Mouse (Mus musculus) spleen, adult 2 months (tissue): ENCODE measurements around the gene Nfix. TPM values are rescaled to one million over a fixed set of nuclear protein-coding genes. Genes with fewer than 3 reads are reported as not detected.

Experiments used
- DNase-seq, 2 experiments: peaks; one replicate each; pipeline versions ENCODE4 v3.0.0 to v3.0.0-alpha.2; 2012 to 2021; ENCODE audit warnings: low spot score in 2 of 2, low read depth in 1 of 2
- H3K27ac ChIP-seq: fragments of 200-500 bp; 2 replicates; pipeline ENCODE4 v1.5.1; 2012; ENCODE audit warnings: low read length, inconsistent platforms; ENCODE audit not compliant: insufficient read depth
- H3K27me3 ChIP-seq: fragments of 200-500 bp; 2 replicates; pipeline ENCODE4 v1.6.1; 2012; ENCODE audit warnings: mild to moderate bottlenecking, moderate library complexity, low read length, inconsistent platforms; ENCODE audit not compliant: control insufficient read depth, insufficient read depth
- H3K36me3 ChIP-seq: fragments of 200-500 bp; 2 replicates; pipeline ENCODE4 v1.6.1; 2012; ENCODE audit warnings: mild to moderate bottlenecking, low read length, inconsistent platforms; ENCODE audit not compliant: control insufficient read depth, insufficient read depth
- H3K4me1 ChIP-seq: fragments of 200-500 bp; 2 replicates; pipeline ENCODE4 v1.6.1; 2011; ENCODE audit warnings: inconsistent platforms; ENCODE audit not compliant: control insufficient read depth, insufficient read depth, insufficient read length
- H3K4me3 ChIP-seq: fragments of 200-500 bp; 2 replicates; pipeline ENCODE4 v1.5.1; 2011; ENCODE audit warnings: mild to moderate bottlenecking, inconsistent platforms; ENCODE audit not compliant: insufficient read depth, insufficient read length; ENCODE audit errors: extremely low read depth
- CTCF ChIP-seq: fragments of 200-500 bp; IDR thresholded peaks from 2 replicates; pipeline ENCODE4 v1.5.1; 2011; ENCODE audit warnings: mild to moderate bottlenecking, inconsistent platforms; ENCODE audit not compliant: insufficient read depth, insufficient read length, insufficient replicate concordance; ENCODE audit errors: extremely low read depth
- POLR2A ChIP-seq: fragments of 200-500 bp; IDR thresholded peaks from 2 replicates; pipeline ENCODE4 v1.6.1; 2011; ENCODE audit warnings: low read depth, low read length, inconsistent platforms
- WGBS: fragments of 180-500 bp; shearing (Covaris S2); methylation state at CpG from one replicate; pipeline ENCODE4 v1.1.7; 2018; 5-methylcytosine and 5-hydroxymethylcytosine counted together
- polyA plus RNA-seq: library from polyadenylated mRNA; depleted of rRNA; stranded (reverse); fragments of >200 nt; gene quantifications from 2 replicates; pipeline ENCODE4 v1.2.3, GENCODE M21; 2012

Gene Nfix
- polyA plus RNA-seq, 1 experiment: 13.7 TPM

- H3K27ac ChIP-seq: no peak overlapping the region
- H3K4me3 ChIP-seq: no peak overlapping the region
- TF ChIP-seq POLR2A (no peak), CTCF (no peak)
- no peak for DNase-seq
- peaks cover 4% of the 10 kb centered on the region; the same call in 1 of the 2 replicates for H3K27me3 ChIP-seq
- 78% methylated on average over 12 of the region's 12 CpGs for WGBS
- H3K36me3 ChIP-seq: no peaks in the 10 kb centered on the region
- peaks cover 2% of the 10 kb centered on the region for H3K4me1 ChIP-seq
Measured at GRCm38 (mm10) chr8:84770100-84770953, 29.8 kb downstream of the Nfix start.

- TF ChIP-seq CTCF (no peak), POLR2A (no peak)
- Histone ChIP-seq H3K27me3 (0 out of 2 replicates have a peak, but pooled peaks cover 2% of the 10 kb centered on the region), H3K36me3 (no peaks in the 10 kb centered on the region), H3K4me3 (no peak overlapping the region), H3K27ac (no peak overlapping the region), H3K4me1 (peaks cover 2% of the 10 kb centered on the region)
- WGBS: 98% methylated on average over 8 of the region's 8 CpGs
- DNase-seq: no peak
Measured at GRCm38 (mm10) chr8:84769324-84769723, 30.8 kb downstream of the Nfix start.

- DNase-seq: no peak
- Histone ChIP-seq H3K4me1 (peaks cover 2% of the 10 kb centered on the region; the same call in 1 of the 2 replicates), H3K27ac (no peak overlapping the region), H3K27me3 (no peaks in the 10 kb centered on the region), H3K4me3 (no peak overlapping the region), H3K36me3 (no peaks in the 10 kb centered on the region)
- WGBS: 92% methylated on average over 14 of the region's 14 CpGs
- no peak for TF ChIP-seq CTCF
- TF ChIP-seq POLR2A: no peak
Measured at GRCm38 (mm10) chr8:84768343-84769095, 31.6 kb downstream of the Nfix start.

GRCm38 (mm10) chr8:84767221-84767620 is 32.9 kb downstream of the Nfix start:
- DNase-seq: no peak
- TF ChIP-seq POLR2A (no peak), CTCF (no peak)
- WGBS: 92% methylated on average over 10 of the region's 10 CpGs
- no peaks in the 10 kb centered on the region for H3K36me3 ChIP-seq
- H3K4me1 ChIP-seq: no peaks in the 10 kb centered on the region
- no peak overlapping the region for H3K4me3 ChIP-seq
- no peaks in the 10 kb centered on the region for H3K27me3 ChIP-seq
- H3K27ac ChIP-seq: no peak overlapping the region

- TF ChIP-seq CTCF (no peak), POLR2A (no peak)
- Histone ChIP-seq H3K4me1 (no peaks in the 10 kb centered on the region), H3K4me3 (no peak overlapping the region), H3K27ac (no peak overlapping the region), H3K36me3 (no peaks in the 10 kb centered on the region), H3K27me3 (no peaks in the 10 kb centered on the region)
- no peak for DNase-seq
- 93% methylated on average over 9 of the region's 9 CpGs for WGBS
Measured at GRCm38 (mm10) chr8:84766422-84766821, 33.7 kb downstream of the Nfix start.

- Histone ChIP-seq H3K36me3 (no peaks in the 10 kb centered on the region), H3K27me3 (no peaks in the 10 kb centered on the region), H3K4me3 (no peak overlapping the region), H3K27ac (no peak overlapping the region), H3K4me1 (no peaks in the 10 kb centered on the region)
- WGBS: 95% methylated on average over 10 of the region's 10 CpGs
- DNase-seq: no peak
- TF ChIP-seq CTCF (no peak), POLR2A (no peak)
Measured at GRCm38 (mm10) chr8:84765629-84766028, 34.5 kb downstream of the Nfix start.

- no peak for TF ChIP-seq POLR2A
- no peak for TF ChIP-seq CTCF
- Histone ChIP-seq H3K4me1 (no peaks in the 10 kb centered on the region), H3K27ac (no peak overlapping the region), H3K27me3 (no peaks in the 10 kb centered on the region), H3K36me3 (no peaks in the 10 kb centered on the region), H3K4me3 (no peak overlapping the region)
- 96% methylated on average over 17 of the region's 17 CpGs for WGBS
- no peak for DNase-seq
Measured at GRCm38 (mm10) chr8:84764870-84765495, 35.2 kb downstream of the Nfix start.
